Comparison of ENCODE assay signal across 11 mouse cellular contexts in the genomic region with DNA sequence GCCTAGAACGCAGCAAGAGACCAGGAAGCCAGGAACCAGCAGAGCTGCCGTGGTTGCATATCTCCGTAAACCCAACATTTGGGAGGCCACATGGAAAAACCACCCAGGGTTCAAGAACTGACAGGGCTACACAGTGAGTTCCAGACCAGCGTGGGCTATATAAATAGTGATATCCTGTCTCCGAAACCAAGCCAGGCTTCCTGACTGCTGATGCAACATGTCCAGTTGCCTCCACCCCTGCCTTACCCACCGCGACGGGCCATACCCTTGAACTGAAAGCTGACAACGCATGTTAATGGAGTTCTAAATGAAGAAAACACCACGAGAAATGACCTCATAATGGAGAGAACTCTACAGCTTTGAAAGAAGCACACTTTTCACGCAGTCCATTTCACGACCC. TPM values are rescaled to one million over a fixed set of nuclear protein-coding genes. Genes with fewer than 3 reads are reported as not detected.
DNase-seq lines count a peak whose midpoint lies in the region; ATAC-seq and TF ChIP-seq lines count a peak whose summit lies in the region.
"Had no signal": no experiment of that assay in that cellular context is flagged by ENCODE, and none has a peak within 500 bp of the region (broad histone marks: within the 10 kb centered on the region; RNA-seq: fewer than 3 reads in every experiment).

No protein-coding gene starts in this region.

- H3K4me1 ChIP-seq in testis, adult 2 months (ENCODE audit: control insufficient read depth, insufficient read depth, low read length) = peaks cover 12% of the 10 kb centered on the region
- peaks cover 12% of the 10 kb centered on the region for H3K4me1 ChIP-seq in stomach, postnatal 0 days (replicated peaks; ENCODE audit: control insufficient read depth, insufficient read depth)

- H3K4me3 ChIP-seq in testis, adult 2 months (ENCODE audit: control insufficient read depth, low read depth, low read length) = peak overlapping the region; percentile 56
- no peak overlapping the region for H3K4me3 ChIP-seq in stomach, postnatal 0 days (ENCODE audit: low read depth, low read length)
- H3K4me3 ChIP-seq: embryonic facial prominence, embryonic 12.5 days; forebrain, embryonic 12.5 days; midbrain, embryonic 12.5 days had no signal

- no peak overlapping the region for H3K4me2 ChIP-seq in stomach, postnatal 0 days (replicated peaks; ENCODE audit: low read depth)
- H3K4me2 ChIP-seq: embryonic facial prominence, embryonic 12.5 days; forebrain, embryonic 12.5 days; midbrain, embryonic 12.5 days had no signal

- 63% methylated on average over 12 of the region's 12 CpGs for WGBS in stomach, postnatal 0 days

- TF ChIP-seq CTCF in testis, adult 2 months (IDR thresholded peaks at IDR 0.05; ENCODE audit: control insufficient read depth, insufficient read depth, insufficient replicate concordance, low read depth, low read length) = no peak
- TF ChIP-seq CTCF in stomach, postnatal 0 days (IDR thresholded peaks at IDR 0.05; ENCODE audit: low read depth) = no peak

- H3K27ac ChIP-seq in testis, adult 2 months (ENCODE audit: control insufficient read depth, insufficient read depth, low read depth, low read length) = peak overlapping the region; percentile 25; the same call in 1 of the 2 replicates
- peak overlapping the region; percentile 81 for H3K27ac ChIP-seq in stomach, postnatal 0 days (replicated peaks)
- H3K27ac ChIP-seq: embryonic facial prominence, embryonic 12.5 days; forebrain, embryonic 12.5 days; midbrain, embryonic 12.5 days had no signal

- no peaks in the 10 kb centered on the region for H3K27me3 ChIP-seq in testis, adult 2 months (ENCODE audit: control insufficient read depth, insufficient read depth, low read length)
- H3K27me3 ChIP-seq in stomach, postnatal 0 days (ENCODE audit: control insufficient read depth, insufficient read depth, low read length) = no peaks in the 10 kb centered on the region
- H3K27me3 ChIP-seq: embryonic facial prominence, embryonic 12.5 days; forebrain, embryonic 12.5 days; midbrain, embryonic 12.5 days had no signal

- no peaks in the 10 kb centered on the region for H3K9me3 ChIP-seq in stomach, postnatal 0 days (ENCODE audit: control insufficient read depth, low read length)
- H3K9me3 ChIP-seq: embryonic facial prominence, embryonic 12.5 days; forebrain, embryonic 12.5 days; midbrain, embryonic 12.5 days had no signal

- H3K36me3 ChIP-seq in testis, adult 2 months (ENCODE audit: control insufficient read depth, insufficient read depth, low read length) = no peaks in the 10 kb centered on the region
- no peaks in the 10 kb centered on the region for H3K36me3 ChIP-seq in stomach, postnatal 0 days (ENCODE audit: control insufficient read depth, insufficient read depth, low read length)
- H3K36me3 ChIP-seq: embryonic facial prominence, embryonic 12.5 days; forebrain, embryonic 12.5 days; midbrain, embryonic 12.5 days had no signal

- no peak for TF ChIP-seq POLR2A in testis, adult 2 months (IDR thresholded peaks at IDR 0.05; ENCODE audit: control insufficient read depth, low read depth, low read length)

- H3K9ac ChIP-seq in stomach, postnatal 0 days (ENCODE audit: low read length) = no peak overlapping the region
- H3K9ac ChIP-seq: embryonic facial prominence, embryonic 12.5 days; forebrain, embryonic 12.5 days; midbrain, embryonic 12.5 days had no signal

- peak; percentile 35 for DNase-seq in cerebellum, adult 9-11 months
- DNase-seq in cerebellum, postnatal 25 days = no peak
- DNase-seq in testis, postnatal 10 days (ENCODE audit: low spot score) = no peak
- DNase-seq in lung, postnatal 14 days = peak; percentile 53
- no peak for DNase-seq in stomach, postnatal 0 days (ENCODE audit: low spot score)

- ATAC-seq in stomach, postnatal 0 days (ENCODE audit: low FRiP score, low TSS enrichment) = no peak
- ATAC-seq in activated CD4-positive, CD25-positive, alpha-beta regulatory T cell, adult 4 months = no peak
- no peak for ATAC-seq in inflammation-experienced regulatory T-cells, adult 6 months

- no peak for TF ChIP-seq EP300 in stomach, postnatal 0 days (optimal IDR thresholded peaks at IDR 0.05)

RNA-seq across cellular contexts. Expression of gene Gna13, which starts 14.2 kb away (rescaled TPM):
- 30.3 and 37.7 TPM in 2 replicates for polyA plus RNA-seq in testis, adult 2 months (2012; rRNA removed)
- polyA plus RNA-seq in stomach, postnatal 0 days (2015; fragmentation: Nextera tagmentation; extraction: Ambion mirVana) = 46.5 and 49.5 TPM in 2 replicates
- polyA plus RNA-seq in activated CD4-positive, CD25-positive, alpha-beta regulatory T cell, adult 4 months (2017; shearing (Covaris generic)) = 10 to 100 TPM; 56.6 to 64.4 TPM
- 10 to 100 TPM; 57.3 to 78.9 (median 61.4) TPM for polyA plus RNA-seq in inflammation-experienced regulatory T-cells, adult 6 months (2017; shearing (Covaris generic))

RNA-seq across cellular contexts. Expression of gene Rgs9, which starts 50.5 kb away (rescaled TPM):
- 0.78 and 1.3 TPM in 2 replicates for polyA plus RNA-seq in testis, adult 2 months (2012; rRNA removed)
- 0.73 and 1.1 TPM in 2 replicates for polyA plus RNA-seq in stomach, postnatal 0 days (2015; fragmentation: Nextera tagmentation; extraction: Ambion mirVana)
- 1 to 10 TPM; 3.3 to 5.5 TPM for polyA plus RNA-seq in activated CD4-positive, CD25-positive, alpha-beta regulatory T cell, adult 4 months (2017; shearing (Covaris generic))
- 1 to 10 TPM; 4.2 to 6.6 (median 4.9) TPM for polyA plus RNA-seq in inflammation-experienced regulatory T-cells, adult 6 months (2017; shearing (Covaris generic))

Comparison
In these comparisons a context has a peak if more than half of its experiments do, and no peak if none do; other contexts are left out.
1. DNase-seq: peak in cerebellum, adult 9-11 months (single experiment) and lung, postnatal 14 days (single experiment); none in cerebellum, postnatal 25 days (0 of 2), testis, postnatal 10 days (single experiment) and stomach, postnatal 0 days (single experiment).